Mouse (Mus musculus) kidney, adult 2 months (tissue): ENCODE measurements at regions not wholly inside any gene's neighbourhood (a gene's known extent, or its start where the extent isn't known, plus 50 kb on each side); places are given as distances from the start of the nearest gene placed in this dataset.

Source experiments
- DNase-seq: peaks from one replicate; pipeline ENCODE4 v3.0.0; 2021
- H3K27ac ChIP-seq: fragments of 200-500 bp; 2 replicates; pipeline ENCODE4 v1.5.1; 2012; ENCODE audit warnings: low read depth, low read length, control low read depth, inconsistent platforms; ENCODE audit not compliant: insufficient read depth
- H3K27me3 ChIP-seq: fragments of 200-500 bp; replicated peaks from 2 replicates; pipeline ENCODE4 v1.6.1; 2012; ENCODE audit warnings: mild to moderate bottlenecking, moderate library complexity, low read length, inconsistent platforms; ENCODE audit not compliant: control insufficient read depth, insufficient read depth
- H3K36me3 ChIP-seq: fragments of 200-500 bp; 2 replicates; pipeline ENCODE4 v1.6.1; 2012; ENCODE audit warnings: mild to moderate bottlenecking, moderate library complexity, low read length, inconsistent platforms; ENCODE audit not compliant: control insufficient read depth, insufficient read depth
- H3K4me1 ChIP-seq: fragments of 200-500 bp; 2 replicates; pipeline ENCODE4 v1.6.1; 2011; ENCODE audit warnings: low read length; ENCODE audit not compliant: control insufficient read depth, insufficient read depth
- H3K4me3 ChIP-seq: fragments of 200-500 bp; 2 replicates; pipeline ENCODE4 v1.5.1; 2011; ENCODE audit warnings: mild to moderate bottlenecking, low read depth, low read length, control low read depth; ENCODE audit not compliant: insufficient read depth
- CTCF ChIP-seq: fragments of 200-500 bp; conservative IDR thresholded peaks from 2 replicates; pipeline ENCODE4 v1.5.1; 2011; ENCODE audit warnings: low read depth, mild to moderate bottlenecking, control low read depth, low read length, moderate library complexity, mixed read lengths; ENCODE audit not compliant: insufficient read depth, insufficient read length
- POLR2A ChIP-seq: fragments of 200-500 bp; IDR thresholded peaks from one replicate; pipeline ENCODE4 v1.6.1; 2011; ENCODE audit warnings: low read depth, low read length, control low read depth
- WGBS: fragments of 180-500 bp; shearing (Covaris S2); methylation state at CpG from one replicate; pipeline ENCODE4 v1.1.7; 2018; 5-methylcytosine and 5-hydroxymethylcytosine counted together

- WGBS = 91% methylated on average over 7 of the region's 7 CpGs
- peaks cover 3% of the 10 kb centered on the region; the same call in 1 of the 2 replicates for H3K4me1 ChIP-seq
- TF ChIP-seq CTCF (no peak), POLR2A (no peak)
- H3K27me3 ChIP-seq = no peaks in the 10 kb centered on the region
- no peak overlapping the region for H3K4me3 ChIP-seq
- H3K36me3 ChIP-seq = no peaks in the 10 kb centered on the region
- DNase-seq = no peak
- no peak overlapping the region for H3K27ac ChIP-seq
These were observed 139.5 kb upstream of the Tle3 start for GRCm38 (mm10) chr9:61232630-61233029.

- no peak for DNase-seq
- H3K27ac ChIP-seq = no peak overlapping the region
- WGBS = 86% methylated on average over 2 of the region's 2 CpGs
- no peaks in the 10 kb centered on the region for H3K27me3 ChIP-seq
- peaks cover 3% of the 10 kb centered on the region; the same call in 1 of the 2 replicates for H3K4me1 ChIP-seq
- no peak overlapping the region for H3K4me3 ChIP-seq
- TF ChIP-seq POLR2A (no peak), CTCF (no peak)
- no peaks in the 10 kb centered on the region for H3K36me3 ChIP-seq
These were observed 138.9 kb upstream of the Tle3 start for GRCm38 (mm10) chr9:61233251-61233650.

GRCm38 (mm10) chr9:61235653-61236610 lies 136.2 kb upstream of the Tle3 start:
- Histone ChIP-seq H3K4me3 (no peak overlapping the region), H3K4me1 (no peaks in the 10 kb centered on the region), H3K27ac (no peak overlapping the region), H3K27me3 (no peaks in the 10 kb centered on the region), H3K36me3 (no peaks in the 10 kb centered on the region)
- no peak for DNase-seq
- no peak for TF ChIP-seq CTCF
- no peak for TF ChIP-seq POLR2A
- 65% methylated on average over 17 of the region's 17 CpGs for WGBS

GRCm38 (mm10) chr9:61238687-61239250 lies 133.4 kb upstream of the Tle3 start:
- no peaks in the 10 kb centered on the region for H3K4me1 ChIP-seq
- no peak for DNase-seq
- no peaks in the 10 kb centered on the region for H3K36me3 ChIP-seq
- H3K27me3 ChIP-seq = no peaks in the 10 kb centered on the region
- TF ChIP-seq POLR2A (no peak), CTCF (no peak)
- whole genome bisulfite sequencing = 77% methylated on average over 4 of the region's 4 CpGs
- H3K4me3 ChIP-seq = no peak overlapping the region
- H3K27ac ChIP-seq = no peak overlapping the region

GRCm38 (mm10) chr9:61239328-61239727 lies 132.8 kb upstream of the Tle3 start:
- Histone ChIP-seq H3K4me3 (no peak overlapping the region), H3K27ac (no peak overlapping the region), H3K27me3 (no peaks in the 10 kb centered on the region), H3K36me3 (no peaks in the 10 kb centered on the region), H3K4me1 (no peaks in the 10 kb centered on the region)
- DNase-seq = no peak
- 87% methylated on average over 4 of the region's 4 CpGs for WGBS
- TF ChIP-seq CTCF = no peak
- no peak for TF ChIP-seq POLR2A

- no peaks in the 10 kb centered on the region for H3K36me3 ChIP-seq
- H3K4me3 ChIP-seq = no peak overlapping the region
- no peaks in the 10 kb centered on the region for H3K27me3 ChIP-seq
- no peak overlapping the region for H3K27ac ChIP-seq
- DNase-seq = no peak
- no peaks in the 10 kb centered on the region for H3K4me1 ChIP-seq
- no peak for TF ChIP-seq CTCF
- TF ChIP-seq POLR2A = no peak
- 51% methylated on average over 8 of the region's 8 CpGs for WGBS
These were observed 130.7 kb upstream of the Tle3 start for GRCm38 (mm10) chr9:61241442-61241841.

GRCm38 (mm10) chr9:61242167-61242860 lies 129.9 kb upstream of the Tle3 start:
- no peaks in the 10 kb centered on the region for H3K36me3 ChIP-seq
- no peak overlapping the region for H3K4me3 ChIP-seq
- no peaks in the 10 kb centered on the region for H3K27me3 ChIP-seq
- TF ChIP-seq POLR2A (no peak), CTCF (no peak)
- no peaks in the 10 kb centered on the region for H3K4me1 ChIP-seq
- H3K27ac ChIP-seq = no peak overlapping the region
- 80% methylated on average over 9 of the region's 9 CpGs for WGBS
- no peak for DNase-seq
